Mouse (Mus musculus): ENCODE measurements around the gene Larp1. TPM values are rescaled to one million over a fixed set of nuclear protein-coding genes. Genes with fewer than 3 reads are reported as not detected.

Gene Larp1
- total and polyA plus RNA-seq, 2 experiments from 2014 or later = 14.9 to 41.0 TPM

GRCm38 (mm10) chr11:57970541-57970940, 38.3 kb upstream of the Larp1 start:
- Histone ChIP-seq H3K9me3 (ENCODE audit: low read length) (no peaks in the 10 kb centered on the region), H3K27me3 (ENCODE audit: insufficient read depth, low read length) (no peaks in the 10 kb centered on the region), H3K36me3 (ENCODE audit: insufficient read depth, low read length) (no peaks in the 10 kb centered on the region), H3K4me2 (ENCODE audit: low read depth, low read length) (no peak overlapping the region), H3K9ac (replicated peaks; ENCODE audit: low read length) (no peak overlapping the region), H3K4me3 (ENCODE audit: low read length) (no peak overlapping the region), H3K27ac (no peak overlapping the region), H3K4me1 (ENCODE audit: insufficient read depth, low read length) (no peaks in the 10 kb centered on the region)
- 38% methylated on average over 5 of the region's 5 CpGs for WGBS
- DNase-seq (ENCODE audit: low spot score) = no peak
- no peak for TF ChIP-seq CTCF (IDR thresholded peaks at IDR 0.05; ENCODE audit: low read depth)
- no peak for ATAC-seq

- Histone ChIP-seq H3K27ac (no peak overlapping the region), H3K36me3 (ENCODE audit: insufficient read depth, low read length) (no peaks in the 10 kb centered on the region), H3K4me3 (ENCODE audit: low read length) (no peak overlapping the region), H3K4me1 (ENCODE audit: insufficient read depth, low read length) (no peaks in the 10 kb centered on the region), H3K9ac (replicated peaks; ENCODE audit: low read length) (no peak overlapping the region), H3K27me3 (ENCODE audit: insufficient read depth, low read length) (no peaks in the 10 kb centered on the region), H3K9me3 (ENCODE audit: low read length) (no peaks in the 10 kb centered on the region), H3K4me2 (ENCODE audit: low read depth, low read length) (no peak overlapping the region)
- no peak for DNase-seq (ENCODE audit: low spot score)
- ATAC-seq = no peak
- no peak for TF ChIP-seq CTCF (IDR thresholded peaks at IDR 0.05; ENCODE audit: low read depth)
- WGBS = 72% methylated on average over 13 of the region's 13 CpGs
Measured at GRCm38 (mm10) chr11:57973001-57973912, 35.6 kb upstream of the Larp1 start.

- DNase-seq (ENCODE audit: low spot score) (no peak), ATAC-seq (no peak)
- Histone ChIP-seq H3K4me3 (ENCODE audit: low read length) (no peak overlapping the region), H3K4me1 (ENCODE audit: insufficient read depth, low read length) (no peaks in the 10 kb centered on the region), H3K27me3 (ENCODE audit: insufficient read depth, low read length) (no peaks in the 10 kb centered on the region), H3K9ac (replicated peaks; ENCODE audit: low read length) (no peak overlapping the region), H3K4me2 (ENCODE audit: low read depth, low read length) (no peak overlapping the region), H3K36me3 (ENCODE audit: insufficient read depth, low read length) (no peaks in the 10 kb centered on the region), H3K27ac (no peak overlapping the region), H3K9me3 (ENCODE audit: low read length) (no peaks in the 10 kb centered on the region)
- TF ChIP-seq CTCF (IDR thresholded peaks at IDR 0.05; ENCODE audit: low read depth) = no peak
- 69% methylated on average over 9 of the region's 9 CpGs for WGBS
Measured at GRCm38 (mm10) chr11:57973913-57974234, 35.0 kb upstream of the Larp1 start.

GRCm38 (mm10) chr11:57975876-57976275, 33.0 kb upstream of the Larp1 start:
- H3K4me3 ChIP-seq (ENCODE audit: low read length) = no peak overlapping the region
- H3K27me3 ChIP-seq (ENCODE audit: insufficient read depth, low read length) = no peaks in the 10 kb centered on the region
- no peaks in the 10 kb centered on the region for H3K4me1 ChIP-seq (ENCODE audit: insufficient read depth, low read length)
- no peak for ATAC-seq
- H3K9ac ChIP-seq (replicated peaks; ENCODE audit: low read length) = no peak overlapping the region
- no peaks in the 10 kb centered on the region for H3K36me3 ChIP-seq (ENCODE audit: insufficient read depth, low read length)
- H3K4me2 ChIP-seq (ENCODE audit: low read depth, low read length) = no peak overlapping the region
- no peaks in the 10 kb centered on the region for H3K9me3 ChIP-seq (ENCODE audit: low read length)
- no peak for DNase-seq (ENCODE audit: low spot score)
- TF ChIP-seq CTCF (IDR thresholded peaks at IDR 0.05; ENCODE audit: low read depth) = no peak
- no peak overlapping the region for H3K27ac ChIP-seq

GRCm38 (mm10) chr11:57977681-57978080, 31.2 kb upstream of the Larp1 start:
- Histone ChIP-seq H3K9me3 (ENCODE audit: low read length) (no peaks in the 10 kb centered on the region), H3K4me2 (ENCODE audit: low read depth, low read length) (no peak overlapping the region), H3K27me3 (ENCODE audit: insufficient read depth, low read length) (no peaks in the 10 kb centered on the region), H3K9ac (replicated peaks; ENCODE audit: low read length) (no peak overlapping the region), H3K27ac (no peak overlapping the region), H3K4me1 (ENCODE audit: insufficient read depth, low read length) (no peaks in the 10 kb centered on the region), H3K4me3 (ENCODE audit: low read length) (no peak overlapping the region), H3K36me3 (ENCODE audit: insufficient read depth, low read length) (no peaks in the 10 kb centered on the region)
- ATAC-seq = no peak
- DNase-seq (ENCODE audit: low spot score) = no peak
- WGBS = 76% methylated on average over 1 of the region's 1 CpGs
- TF ChIP-seq CTCF (IDR thresholded peaks at IDR 0.05; ENCODE audit: low read depth) = no peak

- H3K27me3 ChIP-seq (ENCODE audit: insufficient read depth, low read length) = no peaks in the 10 kb centered on the region
- no peaks in the 10 kb centered on the region for H3K9me3 ChIP-seq (ENCODE audit: low read length)
- no peak for TF ChIP-seq CTCF (IDR thresholded peaks at IDR 0.05; ENCODE audit: low read depth)
- H3K36me3 ChIP-seq (ENCODE audit: insufficient read depth, low read length) = no peaks in the 10 kb centered on the region
- WGBS = 89% methylated on average over 6 of the region's 6 CpGs
- H3K27ac ChIP-seq = no peak overlapping the region
- H3K9ac ChIP-seq (replicated peaks; ENCODE audit: low read length) = no peak overlapping the region
- ATAC-seq = no peak
- no peak for DNase-seq (ENCODE audit: low spot score)
- no peaks in the 10 kb centered on the region for H3K4me1 ChIP-seq (ENCODE audit: insufficient read depth, low read length)
- H3K4me2 ChIP-seq (ENCODE audit: low read depth, low read length) = no peak overlapping the region
- no peak overlapping the region for H3K4me3 ChIP-seq (ENCODE audit: low read length)
Measured at GRCm38 (mm10) chr11:57979621-57980020, 29.2 kb upstream of the Larp1 start.

GRCm38 (mm10) chr11:57981083-57981809, 27.6 kb upstream of the Larp1 start:
- Histone ChIP-seq H3K9me3 (ENCODE audit: low read length) (no peaks in the 10 kb centered on the region), H3K27ac (no peak overlapping the region), H3K4me2 (ENCODE audit: low read depth, low read length) (no peak overlapping the region), H3K36me3 (ENCODE audit: insufficient read depth, low read length) (no peaks in the 10 kb centered on the region), H3K4me3 (ENCODE audit: low read length) (no peak overlapping the region), H3K27me3 (ENCODE audit: insufficient read depth, low read length) (no peaks in the 10 kb centered on the region), H3K4me1 (ENCODE audit: insufficient read depth, low read length) (no peaks in the 10 kb centered on the region), H3K9ac (replicated peaks; ENCODE audit: low read length) (no peak overlapping the region)
- no peak for TF ChIP-seq CTCF (IDR thresholded peaks at IDR 0.05; ENCODE audit: low read depth)
- 82% methylated on average over 12 of the region's 12 CpGs for WGBS
- no peak for ATAC-seq
- DNase-seq (ENCODE audit: low spot score) = no peak
